Comparison of ENCODE assay signal across 15 mouse cellular contexts in the genomic region with DNA sequence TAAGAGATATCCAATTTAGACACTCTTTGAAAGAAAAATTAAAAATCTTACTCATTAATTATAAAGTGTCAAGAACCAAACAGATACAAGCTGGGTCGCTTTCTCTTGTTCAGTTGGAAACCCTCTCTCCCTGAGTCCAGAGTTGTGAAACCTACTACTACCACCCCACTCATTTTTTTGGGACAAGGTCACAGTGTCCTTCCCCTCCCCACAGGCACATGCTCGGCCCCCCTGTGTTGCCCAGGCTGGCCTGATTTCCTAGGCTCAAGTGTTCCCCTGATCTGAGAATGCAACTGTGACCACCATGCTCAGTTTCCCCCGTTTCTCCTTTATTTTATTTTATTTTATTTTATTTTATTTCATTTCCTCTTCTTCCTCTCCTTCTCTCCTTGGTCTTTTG.
"Had no signal": no experiment of that assay in that cellular context is flagged by ENCODE, and none has a peak within 500 bp of the region (broad histone marks: within the 10 kb centered on the region; RNA-seq: fewer than 3 reads in every experiment).

No protein-coding gene starts in this region.

- H3K4me2 ChIP-seq: neural tube, embryonic 15.5 days; stomach, embryonic 15.5 days had no signal

- DNase-seq: retina, postnatal 1 day; right cerebral cortex, adult 18-20 months; right cerebral cortex, postnatal 14 days; right cerebral cortex, postnatal 25 days; right cerebral cortex, postnatal 4 days; spleen, adult 18-20 months; thymus, adult 18-20 months; thymus, adult 2 months; thymus, postnatal 14 days; thymus, postnatal 25 days; thymus, postnatal 36 days; thymus, postnatal 4 days had no signal

- H3K9me3 ChIP-seq: neural tube, embryonic 15.5 days; stomach, embryonic 15.5 days had no signal

- H3K27me3 ChIP-seq: neural tube, embryonic 15.5 days; stomach, embryonic 15.5 days had no signal

- H3K4me3 ChIP-seq: neural tube, embryonic 15.5 days; stomach, embryonic 15.5 days had no signal

- H3K27ac ChIP-seq: neural tube, embryonic 15.5 days; stomach, embryonic 15.5 days; stomach, postnatal 0 days had no signal

- H3K9ac ChIP-seq: neural tube, embryonic 15.5 days; stomach, embryonic 15.5 days had no signal

- H3K36me3 ChIP-seq: neural tube, embryonic 15.5 days; stomach, embryonic 15.5 days had no signal
